Mouse (Mus musculus) B cell, adult 67 days (primary cell): ENCODE data around the gene Gltp. TPM values are rescaled to one million over a fixed set of nuclear protein-coding genes. Genes with fewer than 3 reads are reported as not detected.

Experiments used
- total RNA-seq, 2 experiments: library from RNA; stranded (reverse); gene quantifications; 4 replicates each; pipeline ENCODE4 v1.2.4; 2023

The Gltp gene
- total RNA-seq = 10 to 100 TPM; 56.9 to 58.5 TPM

GRCm38 (mm10) chr5:114690633-114691567, at the start of gene Gltp:
Gltp (minus strand) TSS chr5:114690984.

GRCm38 (mm10) chr5:114707265-114708068, 16.7 kb upstream of the Gltp start, which contains the start of gene Tchp:
Tchp (plus strand) TSS chr5:114707760.

GRCm38 (mm10) chr5:114658255-114658654, 32.5 kb downstream of the Gltp start, which contains the start of gene Trpv4:
Trpv4 (minus strand) TSS chr5:114658421.

Other genes with a start within 250 kb of the Gltp start
- 10 to 100 TPM in 1 of 2 experiments, 1 to 10 TPM in 1; 8.5 to 11.3 TPM for gene Mmab, start 246.9 kb downstream of the Gltp start, total RNA-seq
- 10 to 100 TPM; 10.8 to 11.0 TPM for gene Mvk, start 246.7 kb downstream of the Gltp start, total RNA-seq
- gene Fam222a, start 123.0 kb downstream of the Gltp start, total RNA-seq = 1 to 10 TPM; 8.9 to 9.2 TPM
- under 1 TPM in 1 of 2 experiments, not detected in 1; 0.29 TPM for gene Trpv4, start 32.6 kb downstream of the Gltp start, total RNA-seq
- 10 to 100 TPM; 23.1 to 24.2 TPM for gene Tchp, start 16.8 kb upstream of the Gltp start, total RNA-seq
- 100 to 1,000 TPM; 188 to 200 TPM for gene Ankrd13a, start 83.7 kb upstream of the Gltp start, total RNA-seq
- gene Git2, start 84.5 kb upstream of the Gltp start, total RNA-seq = 100 to 1,000 TPM; 192 to 217 TPM
- 10 to 100 TPM; 46.4 to 51.5 TPM for gene 1500011B03Rik, start 132.5 kb upstream of the Gltp start, total RNA-seq
- gene 4930519G04Rik, start 162.7 kb upstream of the Gltp start, total RNA-seq = under 1 TPM in 1 of 2 experiments, not detected in 1; 0.26 TPM
- gene Gm9936, start 167.7 kb upstream of the Gltp start, total RNA-seq = not detected
- gene Oasl2, start 206.0 kb upstream of the Gltp start, total RNA-seq = 10 to 100 TPM in 1 of 2 experiments, 1 to 10 TPM in 1; 6.5 to 11.0 TPM
- gene Oasl1, start 232.3 kb upstream of the Gltp start, total RNA-seq = 10 to 100 TPM; 17.6 to 26.5 TPM